Mouse (Mus musculus) bone marrow macrophage, adult 2 months (primary cell): ENCODE results near the gene Ttc16. TPM values are rescaled to one million over a fixed set of nuclear protein-coding genes. Genes with fewer than 3 reads are reported as not detected.
A peak's percentile ranks its signal among the peaks of the same experiment; 100 is the strongest.

Experiments used
- H3K27ac ChIP-seq: 2 replicates; pipeline ENCODE4 v1.5.1; 2012; ENCODE audit warnings: low read depth, low read length; ENCODE audit not compliant: insufficient read depth
- H3K4me1 ChIP-seq: 2 replicates; pipeline ENCODE4 v1.6.1; 2012; ENCODE audit warnings: low read length; ENCODE audit not compliant: control insufficient read depth, insufficient read depth
- H3K4me3 ChIP-seq: 2 replicates; pipeline ENCODE4 v1.5.1; 2012; ENCODE audit warnings: mild to moderate bottlenecking, low read length, moderate library complexity; ENCODE audit not compliant: insufficient read depth
- CTCF ChIP-seq: IDR thresholded peaks from 2 replicates; pipeline ENCODE4 v1.5.1; 2012; ENCODE audit warnings: low read depth, mild to moderate bottlenecking, low read length, moderate library complexity
- POLR2A ChIP-seq: IDR thresholded peaks from 2 replicates; pipeline ENCODE4 v1.6.1; 2012; ENCODE audit warnings: mild to moderate bottlenecking, low read depth, low read length, borderline replicate concordance
- polyA plus RNA-seq: library from polyadenylated mRNA; stranded (reverse); fragments of >200 nt; gene quantifications from 2 replicates; pipeline ENCODE4 v1.2.4, GENCODE M21; 2012; ENCODE audit not compliant: missing spikeins, insufficient read depth, insufficient read length

The Ttc16 gene
- polyA plus RNA-seq, result not detected in 2 replicates

- H3K27ac ChIP-seq, result peak within 1 kb of the TSS; percentile 30
- peaks cover 6% of the 10 kb centered on the region for H3K4me1 ChIP-seq
- TF ChIP-seq POLR2A (no peak), CTCF (no peak)
- peak within 1 kb of the TSS; percentile 64 for H3K4me3 ChIP-seq
Observed at GRCm38 (mm10) chr2:32775359-32776074, at the start of gene Ttc16, which contains the start of gene Ptrh1. Ttc16 (minus strand) TSS chr2:32775633. Ptrh1 (plus strand) TSS chr2:32775786.

GRCm38 (mm10) chr2:32824778-32825177 is 49.3 kb upstream of the Ttc16 start:
- TF ChIP-seq POLR2A, result no peak
- no peak for TF ChIP-seq CTCF
- Histone ChIP-seq H3K27ac (no peak overlapping the region), H3K4me3 (no peak overlapping the region), H3K4me1 (no peaks in the 10 kb centered on the region)

- H3K27ac ChIP-seq, result no peak overlapping the region
- no peaks in the 10 kb centered on the region for H3K4me1 ChIP-seq
- no peak overlapping the region for H3K4me3 ChIP-seq
Observed at GRCm38 (mm10) chr2:32824181-32824580, 48.7 kb upstream of the Ttc16 start.

GRCm38 (mm10) chr2:32823579-32824154 is 48.2 kb upstream of the Ttc16 start:
- Histone ChIP-seq H3K4me3 (no peak overlapping the region), H3K27ac (no peak overlapping the region), H3K4me1 (no peaks in the 10 kb centered on the region)
- TF ChIP-seq POLR2A (no peak), CTCF (no peak)

More at GRCm38 (mm10) chr2:32824181-32824580, 48.7 kb upstream of the Ttc16 start:
- TF ChIP-seq POLR2A (no peak), CTCF (no peak)

GRCm38 (mm10) chr2:32823153-32823552 is 47.7 kb upstream of the Ttc16 start:
- Histone ChIP-seq H3K4me1 (no peaks in the 10 kb centered on the region), H3K27ac (no peak overlapping the region), H3K4me3 (no peak overlapping the region)
- TF ChIP-seq POLR2A (no peak), CTCF (no peak)

GRCm38 (mm10) chr2:32822643-32823042 is 47.2 kb upstream of the Ttc16 start:
- Histone ChIP-seq H3K27ac (no peak overlapping the region), H3K4me1 (no peaks in the 10 kb centered on the region), H3K4me3 (no peak overlapping the region)
- TF ChIP-seq CTCF (no peak), POLR2A (no peak)

GRCm38 (mm10) chr2:32821041-32821802 is 45.8 kb upstream of the Ttc16 start:
- TF ChIP-seq POLR2A, result no peak
- TF ChIP-seq CTCF, result peak; percentile 61
- no peaks in the 10 kb centered on the region for H3K4me1 ChIP-seq
- H3K4me3 ChIP-seq, result no peak overlapping the region
- H3K27ac ChIP-seq, result no peak overlapping the region

- Histone ChIP-seq H3K27ac (no peak overlapping the region), H3K4me1 (no peaks in the 10 kb centered on the region), H3K4me3 (no peak overlapping the region)
- TF ChIP-seq POLR2A (no peak), CTCF (no peak)
Observed at GRCm38 (mm10) chr2:32818208-32818607, 42.8 kb upstream of the Ttc16 start.

- no peak overlapping the region for H3K27ac ChIP-seq
- no peaks in the 10 kb centered on the region for H3K4me1 ChIP-seq
- H3K4me3 ChIP-seq, result no peak overlapping the region
- TF ChIP-seq CTCF, result no peak
- no peak for TF ChIP-seq POLR2A
Observed at GRCm38 (mm10) chr2:32817589-32817988, 42.2 kb upstream of the Ttc16 start.

GRCm38 (mm10) chr2:32816946-32817581 is 41.6 kb upstream of the Ttc16 start:
- H3K4me3 ChIP-seq, result no peak overlapping the region

More at GRCm38 (mm10) chr2:32816946-32817581, 41.6 kb upstream of the Ttc16 start:
- no peak overlapping the region for H3K27ac ChIP-seq
- TF ChIP-seq CTCF, result no peak
- TF ChIP-seq POLR2A, result no peak
- no peaks in the 10 kb centered on the region for H3K4me1 ChIP-seq
